Mouse (Mus musculus): ENCODE measurements around the gene Blmh. TPM values are rescaled to one million over a fixed set of nuclear protein-coding genes. Genes with fewer than 3 reads are reported as not detected.

Blmh gene
- total RNA-seq, 4 experiments from 2014 or later, result 65.4 to 69.3 (median 68.7) TPM

GRCm38 (mm10) chr11:76997916-76998704 is 73.5 kb downstream of the Blmh start, which contains the start of gene Slc6a4:
TSS of gene Slc6a4 (plus strand) at chr11:76998603.
- peak in 1 of 2 experiments; percentile 6 for DNase-seq (ENCODE audit: low spot score in 2 of 2)

- DNase-seq (ENCODE audit: low spot score in 2 of 2), result no peak
Measured at GRCm38 (mm10) chr11:76998705-76999226, 74.2 kb downstream of the Blmh start.

- no peak for DNase-seq (ENCODE audit: low spot score in 2 of 2)
Measured at GRCm38 (mm10) chr11:77000741-77001140, 76.1 kb downstream of the Blmh start.

GRCm38 (mm10) chr11:77002361-77002760 is 77.8 kb downstream of the Blmh start:
- no peak for DNase-seq (ENCODE audit: low spot score in 2 of 2)

GRCm38 (mm10) chr11:77005881-77006280 is 81.3 kb downstream of the Blmh start:
- no peak for DNase-seq (ENCODE audit: low spot score in 2 of 2)

GRCm38 (mm10) chr11:77006616-77007015 is 82.0 kb downstream of the Blmh start:
- DNase-seq (ENCODE audit: low spot score in 2 of 2), result no peak

GRCm38 (mm10) chr11:77009069-77010025 is 84.7 kb downstream of the Blmh start:
- no peak for DNase-seq (ENCODE audit: low spot score in 2 of 2)

GRCm38 (mm10) chr11:77010762-77011475 is 86.3 kb downstream of the Blmh start:
- no peak for DNase-seq (ENCODE audit: low spot score in 2 of 2)

GRCm38 (mm10) chr11:77018046-77018445 is 93.4 kb downstream of the Blmh start:
- no peak for DNase-seq (ENCODE audit: low spot score in 2 of 2)

GRCm38 (mm10) chr11:77019539-77019938 is 94.9 kb downstream of the Blmh start:
- no peak for DNase-seq (ENCODE audit: low spot score in 2 of 2)

- DNase-seq (ENCODE audit: low spot score in 2 of 2), result no peak
Measured at GRCm38 (mm10) chr11:77021749-77022396, 97.3 kb downstream of the Blmh start.

- no peak for DNase-seq (ENCODE audit: low spot score in 2 of 2)
Measured at GRCm38 (mm10) chr11:77026559-77026958, 102.0 kb downstream of the Blmh start.

- DNase-seq (ENCODE audit: low spot score in 2 of 2), result no peak
Measured at GRCm38 (mm10) chr11:77028157-77028556, 103.5 kb downstream of the Blmh start.

- DNase-seq (ENCODE audit: low spot score in 2 of 2), result no peak
Measured at GRCm38 (mm10) chr11:77031151-77031934, 106.7 kb downstream of the Blmh start.

Other genes with a start within 250 kb of the Blmh start
- under 1 TPM; 0.48 to 0.80 (median 0.56) TPM for gene Trarg1, start 245.0 kb upstream of the Blmh start, total RNA-seq (2022)
- 10 to 100 TPM; 40.7 to 61.7 (median 52.5) TPM for gene Gosr1, start 161.2 kb upstream of the Blmh start, total RNA-seq (2022)
- 10 to 100 TPM; 53.6 to 58.6 (median 54.1) TPM for gene Cpd, start 77.8 kb upstream of the Blmh start, total RNA-seq (2022)
- not detected for gene Tmigd1, start 22.6 kb upstream of the Blmh start, total RNA-seq (2022)
- gene Slc6a4, start 73.8 kb downstream of the Blmh start, total RNA-seq (2022), result not detected
- 10 to 100 TPM; 20.7 to 22.8 (median 21.6) TPM for gene Nsrp1, start 153.6 kb downstream of the Blmh start, total RNA-seq (2022)